Mouse (Mus musculus): ENCODE results near the gene Thap3. TPM values are rescaled to one million over a fixed set of nuclear protein-coding genes. Genes with fewer than 3 reads are reported as not detected.

The Thap3 gene
- polyA plus RNA-seq, 1 experiment from 2014 or later: 5.9 TPM

- peaks cover 36% of the 10 kb centered on the region for H3K4me1 ChIP-seq (ENCODE audit: control insufficient read depth, low read depth, low read length)
- no peaks in the 10 kb centered on the region for H3K27me3 ChIP-seq (ENCODE audit: control insufficient read depth, insufficient read depth, low read depth, low read length)
- no peaks in the 10 kb centered on the region for H3K9me3 ChIP-seq (replicated peaks; ENCODE audit: control insufficient read depth, low read length)
- ATAC-seq (ENCODE audit: low read depth): no peak
- H3K9ac ChIP-seq (ENCODE audit: low read depth, low read length): peak overlapping the region; percentile 95
- peak overlapping the region; percentile 60 for H3K27ac ChIP-seq (ENCODE audit: low read length)
- peak overlapping the region; percentile 97 for H3K4me3 ChIP-seq (ENCODE audit: low read depth, low read length)
- under 1% methylated on average over 23 of the region's 23 CpGs for WGBS (ENCODE audit: insufficient replicate concordance)
- peak overlapping the region; percentile 70 for H3K4me2 ChIP-seq (ENCODE audit: low read depth, low read length)
- H3K36me3 ChIP-seq (ENCODE audit: control insufficient read depth, insufficient read depth): 0 out of 2 replicates have a peak, but pooled peaks cover 3% of the 10 kb centered on the region
These were observed 54.6 kb downstream of the Thap3 start for GRCm38 (mm10) chr4:151934215-151934572.

GRCm38 (mm10) chr4:151933505-151934214, 55.1 kb downstream of the Thap3 start, which contains the start of gene Dnajc11:
Gene Dnajc11 (plus strand): TSS chr4:151933691.
- WGBS (ENCODE audit: insufficient replicate concordance): under 1% methylated on average over 68 of the region's 83 CpGs
- peak within 1 kb of the TSS; percentile 95 for H3K9ac ChIP-seq (ENCODE audit: low read depth, low read length)
- 0 out of 2 replicates have a peak, but pooled peaks cover 3% of the 10 kb centered on the region for H3K36me3 ChIP-seq (ENCODE audit: control insufficient read depth, insufficient read depth)
- peaks cover 32% of the 10 kb centered on the region for H3K4me1 ChIP-seq (ENCODE audit: control insufficient read depth, low read depth, low read length)
- peak within 1 kb of the TSS; percentile 60 for H3K27ac ChIP-seq (ENCODE audit: low read length)
- peak within 1 kb of the TSS; percentile 70 for H3K4me2 ChIP-seq (ENCODE audit: low read depth, low read length)
- H3K9me3 ChIP-seq (replicated peaks; ENCODE audit: control insufficient read depth, low read length): no peaks in the 10 kb centered on the region
- peak within 1 kb of the TSS; percentile 97 for H3K4me3 ChIP-seq (ENCODE audit: low read depth, low read length)
- peak; percentile 89 for ATAC-seq (ENCODE audit: low read depth)
- no peaks in the 10 kb centered on the region for H3K27me3 ChIP-seq (ENCODE audit: control insufficient read depth, insufficient read depth, low read depth, low read length)

Other genes with a start within 250 kb of the Thap3 start
- 25.3 and 26.8 TPM in 2 replicates for gene Camta1, start 127.1 kb downstream of the Thap3 start, polyA plus RNA-seq (2015; fragmentation: Nextera tagmentation; extraction: Ambion mirVana)
- 40.5 and 44.0 TPM in 2 replicates for gene Dnajc11, start 55.3 kb downstream of the Thap3 start, polyA plus RNA-seq (2015; fragmentation: Nextera tagmentation; extraction: Ambion mirVana)
- gene Phf13, start 7.3 kb upstream of the Thap3 start, polyA plus RNA-seq (2015; fragmentation: Nextera tagmentation; extraction: Ambion mirVana): 4.1 and 4.5 TPM in 2 replicates
- gene Klhl21, start 19.8 kb upstream of the Thap3 start, polyA plus RNA-seq (2015; fragmentation: Nextera tagmentation; extraction: Ambion mirVana): 3.8 and 4.6 TPM in 2 replicates
- 8.0 and 11.1 TPM in 2 replicates for gene Zbtb48, start 38.7 kb upstream of the Thap3 start, polyA plus RNA-seq (2015; fragmentation: Nextera tagmentation; extraction: Ambion mirVana)
- 0.11 and 0.12 TPM in 2 replicates for gene Tas1r1, start 49.6 kb upstream of the Thap3 start, polyA plus RNA-seq (2015; fragmentation: Nextera tagmentation; extraction: Ambion mirVana)
- gene Nol9, start 50.3 kb upstream of the Thap3 start, polyA plus RNA-seq (2015; fragmentation: Nextera tagmentation; extraction: Ambion mirVana): 10.5 and 11.5 TPM in 2 replicates
- gene Plekhg5, start 83.5 kb upstream of the Thap3 start, polyA plus RNA-seq (2015; fragmentation: Nextera tagmentation; extraction: Ambion mirVana): 4.8 and 5.1 TPM in 2 replicates
- gene Tnfrsf25, start 126.9 kb upstream of the Thap3 start, polyA plus RNA-seq (2015; fragmentation: Nextera tagmentation; extraction: Ambion mirVana): 0.12 and 0.25 TPM in 2 replicates
- 1.1 and 2.3 TPM in 2 replicates for gene Espn, start 163.4 kb upstream of the Thap3 start, polyA plus RNA-seq (2015; fragmentation: Nextera tagmentation; extraction: Ambion mirVana)
- not detected in 2 replicates for gene Hes2, start 169.9 kb upstream of the Thap3 start, polyA plus RNA-seq (2015; fragmentation: Nextera tagmentation; extraction: Ambion mirVana)
- gene Acot7, start 189.1 kb upstream of the Thap3 start, polyA plus RNA-seq (2015; fragmentation: Nextera tagmentation; extraction: Ambion mirVana): 11.9 and 12.0 TPM in 2 replicates